Mouse (Mus musculus): ENCODE data around the gene Ddx25.

The Ddx25 gene

GRCm38 (mm10) chr9:35558257-35559008 is at the start of gene Ddx25, which contains the start of gene Pus3:
Gene Ddx25, minus strand, starts transcription at chr9:35558528.
Gene Pus3, plus strand, starts transcription at chr9:35558595.
- DNase-seq (ENCODE audit: low spot score in 2 of 2): no peak

GRCm38 (mm10) chr9:35607647-35608405 is 49.5 kb upstream of the Ddx25 start:
- no peak for DNase-seq (ENCODE audit: low spot score in 2 of 2)

DNA sequence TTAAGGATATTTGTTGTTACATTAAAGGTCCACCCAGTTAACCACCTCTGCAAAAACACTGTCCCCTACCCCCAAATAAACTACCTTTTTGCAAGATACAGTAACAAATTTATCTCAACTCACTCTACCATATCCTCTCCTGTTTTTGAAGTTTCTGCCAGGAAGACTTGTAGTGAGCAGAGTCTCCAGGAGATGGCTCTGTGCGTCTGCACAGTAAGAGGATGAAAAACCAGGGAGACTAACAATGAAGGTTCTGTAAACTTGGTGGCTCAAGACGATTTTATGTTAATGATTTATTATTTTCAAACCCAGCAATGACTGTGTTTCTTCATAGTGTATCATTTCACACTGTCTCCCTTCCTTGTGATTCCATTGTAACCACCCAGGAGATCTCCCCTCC is 34.6 kb upstream of the Ddx25 start:
- no peak for DNase-seq (ENCODE audit: low spot score in 2 of 2)

- no peak for DNase-seq (ENCODE audit: low spot score in 2 of 2)
These were observed 29.3 kb upstream of the Ddx25 start for GRCm38 (mm10) chr9:35587674-35588073.

DNA sequence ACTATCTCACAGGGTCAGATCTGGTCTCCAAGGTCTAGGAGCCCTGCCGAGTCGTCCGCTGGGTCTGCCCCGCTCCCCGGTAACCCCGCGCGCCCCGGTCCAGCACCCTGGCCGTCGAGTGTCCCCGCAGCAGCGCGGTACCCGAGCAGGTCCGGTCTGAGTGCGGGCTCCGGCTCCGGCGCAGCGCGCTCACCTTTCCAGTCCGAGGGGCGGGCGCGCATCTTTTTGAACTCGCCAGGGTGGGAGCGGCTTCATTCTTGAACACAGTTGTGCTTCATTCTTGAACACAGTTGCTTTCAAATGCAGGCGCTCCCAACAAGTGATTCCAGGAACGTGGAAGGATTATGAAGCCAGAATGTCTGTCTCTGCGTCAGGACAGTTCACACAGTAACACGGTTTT is 16.1 kb upstream of the Ddx25 start:
- DNase-seq (ENCODE audit: low spot score in 2 of 2): no peak

DNA sequence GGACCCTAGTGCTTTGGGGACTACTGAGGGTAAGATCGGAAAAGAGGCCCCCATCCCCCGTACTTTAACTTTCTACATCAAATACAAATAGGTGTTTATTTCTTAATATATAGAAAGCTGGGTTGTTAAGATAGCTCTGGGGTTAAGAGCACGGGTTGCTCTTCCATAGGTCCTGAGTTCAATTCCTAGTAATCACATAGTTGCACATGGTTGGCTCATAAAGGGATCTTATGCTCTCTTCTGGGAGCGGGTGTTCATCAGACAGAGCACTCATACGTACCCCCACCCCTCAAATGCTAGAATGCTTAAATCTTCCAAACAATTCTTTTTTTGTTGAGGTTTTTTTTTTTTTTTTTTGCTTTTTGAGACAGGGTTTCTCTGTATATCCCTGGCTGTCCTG is 12.3 kb upstream of the Ddx25 start:
- DNase-seq (ENCODE audit: low spot score in 2 of 2): no peak

GRCm38 (mm10) chr9:35569571-35570534 is 11.5 kb upstream of the Ddx25 start, which contains the start of the genes Pate2 and Hyls1:
Gene Pate2, plus strand, starts transcription at chr9:35570284.
Gene Hyls1, minus strand, starts transcription at chr9:35570398.
- peak; percentile 87 for DNase-seq (ENCODE audit: low spot score in 2 of 2)

- no peak for DNase-seq (ENCODE audit: low spot score in 2 of 2)
These were observed 9.7 kb upstream of the Ddx25 start for GRCm38 (mm10) chr9:35567995-35568394.

- DNase-seq (ENCODE audit: low spot score in 2 of 2): no peak
These were observed 6.4 kb upstream of the Ddx25 start for GRCm38 (mm10) chr9:35564536-35565240.

DNA sequence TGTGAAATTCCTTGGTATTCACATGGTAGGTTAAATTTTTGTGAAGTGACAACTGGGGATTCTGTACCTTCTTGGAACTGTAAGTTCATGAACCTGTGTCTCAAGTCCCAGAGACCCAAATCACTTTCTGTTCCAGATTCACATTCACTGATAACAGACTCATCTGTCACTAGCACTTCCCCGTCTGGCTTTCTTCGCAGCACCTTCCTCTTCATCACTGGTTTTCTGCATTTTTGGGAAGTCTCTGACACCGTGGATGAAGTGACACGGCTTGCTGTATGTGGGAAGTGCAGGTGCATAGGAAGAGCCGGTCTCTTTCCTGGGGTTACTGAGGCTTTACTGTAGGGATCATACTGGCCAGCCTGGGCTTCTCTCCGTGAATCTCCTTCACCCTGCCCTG is 3.3 kb upstream of the Ddx25 start:
- no peak for DNase-seq (ENCODE audit: low spot score in 2 of 2)

GRCm38 (mm10) chr9:35561076-35561475 is 2.7 kb upstream of the Ddx25 start:
- DNase-seq (ENCODE audit: low spot score in 2 of 2): no peak

DNA sequence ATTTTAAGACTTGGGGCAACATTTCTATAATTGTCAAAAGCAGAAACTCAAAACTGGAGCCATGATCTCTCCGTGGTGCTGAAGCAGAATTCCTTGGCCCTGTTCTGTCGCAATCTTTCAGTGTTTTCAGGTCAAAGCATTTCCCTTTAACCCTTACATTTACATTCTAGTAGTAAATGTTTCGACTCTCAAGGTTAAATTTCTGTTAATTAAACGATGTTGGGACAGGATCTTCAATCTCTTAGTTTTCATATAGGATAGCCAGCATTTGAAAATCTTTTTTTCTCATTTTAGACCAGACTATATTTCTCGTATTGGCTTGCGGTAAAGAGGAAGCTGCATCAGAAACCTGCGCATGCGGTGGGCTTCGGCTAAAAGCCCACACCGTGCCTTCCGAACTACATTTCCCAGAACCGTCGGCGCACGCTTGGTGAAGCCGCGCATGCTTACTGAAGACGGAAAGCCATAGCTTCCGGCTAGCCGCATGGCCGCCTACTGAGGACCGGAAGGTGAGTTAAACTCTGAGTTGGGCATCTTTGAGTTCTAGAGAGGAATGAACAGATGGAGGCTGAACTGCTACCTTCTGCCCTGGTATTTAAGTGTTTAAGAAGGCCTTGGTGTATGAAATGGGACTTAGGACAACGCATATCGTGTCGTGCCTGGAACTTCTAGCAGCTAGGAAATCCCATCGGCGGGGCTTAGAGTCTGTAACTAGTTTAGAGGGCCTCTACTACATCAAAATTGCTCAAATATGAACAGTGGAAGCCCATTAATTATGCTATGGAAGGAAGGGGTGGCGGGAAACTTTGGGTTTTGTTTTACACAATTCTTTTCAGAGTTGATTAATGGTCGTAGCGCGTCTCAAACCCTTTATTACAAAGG is 922 bp upstream of the Ddx25 start:
- DNase-seq (ENCODE audit: low spot score in 2 of 2): peak; percentile 35 to 57

GRCm38 (mm10) chr9:35556494-35557102 is 1.7 kb downstream of the Ddx25 start:
- no peak for DNase-seq (ENCODE audit: low spot score in 2 of 2)

DNA sequence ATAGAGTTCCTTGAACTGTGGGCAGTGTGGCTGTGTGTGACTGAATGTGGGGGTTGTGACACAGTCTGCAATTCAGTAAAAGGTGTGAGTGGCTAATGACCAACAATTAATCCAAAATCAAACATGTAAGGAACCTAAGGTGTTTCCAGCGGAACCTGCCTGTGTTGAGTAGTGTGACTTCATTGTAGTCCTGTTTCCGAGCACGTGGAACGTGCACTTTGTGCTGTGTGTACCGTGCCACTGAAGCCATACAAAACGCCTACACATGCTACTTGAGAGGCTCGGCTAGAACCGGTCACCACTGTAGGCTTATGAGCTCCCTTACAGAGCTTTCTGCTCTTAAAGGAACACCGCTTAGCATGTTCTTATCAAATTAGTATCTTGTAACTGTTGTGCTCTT is 9.9 kb downstream of the Ddx25 start:
- DNase-seq (ENCODE audit: low spot score in 2 of 2): no peak

DNA sequence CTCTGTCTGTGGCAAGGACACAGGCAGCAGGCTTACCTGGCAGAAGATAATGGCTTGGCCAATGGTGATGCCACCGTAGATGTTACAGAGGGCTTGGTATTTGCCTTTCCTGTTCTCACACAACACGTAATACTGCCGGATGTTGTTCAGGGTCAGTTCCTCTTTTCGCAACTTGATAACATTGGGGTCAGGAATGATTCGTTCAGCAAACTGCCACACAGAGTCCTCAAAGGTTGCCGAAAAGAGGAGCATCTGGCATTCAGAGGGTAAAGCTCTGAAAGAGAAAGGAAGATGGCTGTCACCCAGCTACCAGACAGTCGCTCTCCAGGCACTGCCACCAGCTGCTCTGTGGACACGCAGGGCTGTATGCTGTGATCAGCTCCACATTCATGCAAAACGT is 11.6 kb downstream of the Ddx25 start:
- peak in 1 of 2 experiments; percentile 17 for DNase-seq (ENCODE audit: low spot score in 2 of 2)

DNA sequence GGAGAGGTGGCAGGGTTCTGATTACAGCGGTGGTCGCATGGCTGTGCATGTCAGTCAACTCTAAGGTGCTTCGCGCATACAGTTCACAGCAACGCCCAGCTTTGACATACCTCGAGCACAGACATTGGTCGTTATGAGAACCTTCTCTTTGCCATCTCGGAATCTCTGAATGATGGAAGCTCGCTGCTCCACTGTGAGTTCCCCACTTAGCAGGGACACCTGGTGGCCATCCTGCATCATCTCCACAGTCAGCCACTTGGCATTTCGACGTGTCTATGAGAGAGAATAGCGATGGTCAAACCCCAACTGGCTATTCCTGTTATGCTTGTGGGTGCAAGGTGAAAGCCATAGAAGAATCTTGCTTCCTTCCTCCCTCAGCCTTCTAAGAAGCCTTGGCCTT is 12.6 kb downstream of the Ddx25 start:
- DNase-seq (ENCODE audit: low spot score in 2 of 2): no peak

- DNase-seq (ENCODE audit: low spot score in 2 of 2): no peak
These were observed 13.7 kb downstream of the Ddx25 start for GRCm38 (mm10) chr9:35544666-35545065.

- DNase-seq (ENCODE audit: low spot score in 2 of 2): no peak
These were observed 15.0 kb downstream of the Ddx25 start for GRCm38 (mm10) chr9:35543099-35543860.

- no peak for DNase-seq (ENCODE audit: low spot score in 2 of 2)
These were observed 16.4 kb downstream of the Ddx25 start for GRCm38 (mm10) chr9:35541941-35542340.
